Mouse (Mus musculus): ENCODE data around the gene Atg16l2.

- TF ChIP-seq CTCF (conservative IDR thresholded peaks at IDR 0.05; ENCODE audit: low read length) (no peak), NANOG (IDR thresholded peaks at IDR 0.05; ENCODE audit: borderline replicate concordance, low read length) (no peak)
These were observed 8.4 kb downstream of the Atg16l2 start for GRCm38 (mm10) chr7:101293611-101294010.
